Mouse (Mus musculus): Measurements from ENCODE around the gene Apol9b. TPM values are rescaled to one million over a fixed set of nuclear protein-coding genes. Genes with fewer than 3 reads are reported as not detected.
"Not testable (repeated sequence)": the region's sequence is repeated elsewhere in the genome, so short reads cannot be mapped to it uniquely, and the experiment has no call there.

The Apol9b gene
- 0.20 TPM in 1 of 2 replicates, not detected in the other for polyA plus RNA-seq (2015; fragmentation: Nextera tagmentation; extraction: Ambion mirVana)

GRCm38 (mm10) chr15:77728739-77729138 is at the start of gene Apol9b:
Gene Apol9b (plus strand): TSS chr15:77729039.
- H3K4me1 ChIP-seq (ENCODE audit: insufficient read depth, low read length); H3K4me2 ChIP-seq (replicated peaks; ENCODE audit: low read depth, low read length); H3K36me3 ChIP-seq (ENCODE audit: insufficient read depth, low read length); H3K27ac ChIP-seq (ENCODE audit: low read length); H3K9ac ChIP-seq (replicated peaks; ENCODE audit: low read length); H3K4me3 ChIP-seq (ENCODE audit: low read length); ATAC-seq (ENCODE audit: low FRiP score, low TSS enrichment); H3K9me3 ChIP-seq (ENCODE audit: low read length); H3K27me3 ChIP-seq (ENCODE audit: insufficient read depth, low read length): not testable (repeated sequence)
- WGBS: no CpG with 5 or more reads among the region's 4 CpGs

- not testable (repeated sequence) for H3K27ac ChIP-seq (ENCODE audit: low read length); H3K4me2 ChIP-seq (replicated peaks; ENCODE audit: low read depth, low read length); H3K4me3 ChIP-seq (ENCODE audit: low read length); ATAC-seq (ENCODE audit: low FRiP score, low TSS enrichment); H3K9me3 ChIP-seq (ENCODE audit: low read length); H3K36me3 ChIP-seq (ENCODE audit: insufficient read depth, low read length); H3K27me3 ChIP-seq (ENCODE audit: insufficient read depth, low read length); H3K4me1 ChIP-seq (ENCODE audit: insufficient read depth, low read length); H3K9ac ChIP-seq (replicated peaks; ENCODE audit: low read length)
- 12% methylated on average over 8 of the region's 11 CpGs for WGBS
Observed at GRCm38 (mm10) chr15:77683944-77684343, 44.9 kb upstream of the Apol9b start.

- not testable (repeated sequence) for H3K36me3 ChIP-seq (ENCODE audit: insufficient read depth, low read length); ATAC-seq (ENCODE audit: low FRiP score, low TSS enrichment); H3K9me3 ChIP-seq (ENCODE audit: low read length); H3K4me1 ChIP-seq (ENCODE audit: insufficient read depth, low read length); H3K27ac ChIP-seq (ENCODE audit: low read length); H3K27me3 ChIP-seq (ENCODE audit: insufficient read depth, low read length)
- peak overlapping the region; percentile 28 for H3K4me3 ChIP-seq (ENCODE audit: low read length)
- peak overlapping the region; percentile 47 for H3K4me2 ChIP-seq (replicated peaks; ENCODE audit: low read depth, low read length)
- 8% methylated on average over 19 of the region's 20 CpGs for WGBS
- peak overlapping the region; percentile 50 for H3K9ac ChIP-seq (replicated peaks; ENCODE audit: low read length)
Observed at GRCm38 (mm10) chr15:77691532-77692311, 37.1 kb upstream of the Apol9b start.

GRCm38 (mm10) chr15:77694687-77695295 is 34.0 kb upstream of the Apol9b start:
- not testable (repeated sequence) for H3K4me1 ChIP-seq (ENCODE audit: insufficient read depth, low read length); H3K9me3 ChIP-seq (ENCODE audit: low read length); H3K27me3 ChIP-seq (ENCODE audit: insufficient read depth, low read length); H3K4me3 ChIP-seq (ENCODE audit: low read length); H3K27ac ChIP-seq (ENCODE audit: low read length); H3K4me2 ChIP-seq (replicated peaks; ENCODE audit: low read depth, low read length); H3K36me3 ChIP-seq (ENCODE audit: insufficient read depth, low read length); ATAC-seq (ENCODE audit: low FRiP score, low TSS enrichment); H3K9ac ChIP-seq (replicated peaks; ENCODE audit: low read length)
- 44% methylated on average over 11 of the region's 15 CpGs for WGBS

- H3K4me3 ChIP-seq (ENCODE audit: low read length); H3K4me1 ChIP-seq (ENCODE audit: insufficient read depth, low read length); H3K9me3 ChIP-seq (ENCODE audit: low read length); ATAC-seq (ENCODE audit: low FRiP score, low TSS enrichment); H3K4me2 ChIP-seq (replicated peaks; ENCODE audit: low read depth, low read length); H3K9ac ChIP-seq (replicated peaks; ENCODE audit: low read length); H3K27ac ChIP-seq (ENCODE audit: low read length); H3K36me3 ChIP-seq (ENCODE audit: insufficient read depth, low read length); H3K27me3 ChIP-seq (ENCODE audit: insufficient read depth, low read length): not testable (repeated sequence)
- WGBS: 83% methylated on average over 4 of the region's 4 CpGs
Observed at GRCm38 (mm10) chr15:77698656-77699055, 30.2 kb upstream of the Apol9b start, which contains the start of gene Apol7e. Gene Apol7e (plus strand): TSS chr15:77698857.

GRCm38 (mm10) chr15:77705306-77705705 is 23.5 kb upstream of the Apol9b start:
- not testable (repeated sequence) for H3K9ac ChIP-seq (replicated peaks; ENCODE audit: low read length); H3K9me3 ChIP-seq (ENCODE audit: low read length); H3K36me3 ChIP-seq (ENCODE audit: insufficient read depth, low read length); H3K4me1 ChIP-seq (ENCODE audit: insufficient read depth, low read length); H3K4me3 ChIP-seq (ENCODE audit: low read length); H3K27ac ChIP-seq (ENCODE audit: low read length); H3K4me2 ChIP-seq (replicated peaks; ENCODE audit: low read depth, low read length); ATAC-seq (ENCODE audit: low FRiP score, low TSS enrichment); H3K27me3 ChIP-seq (ENCODE audit: insufficient read depth, low read length)
- 61% methylated on average over 3 of the region's 3 CpGs for WGBS

GRCm38 (mm10) chr15:77708936-77709335 is 19.9 kb upstream of the Apol9b start:
- ATAC-seq (ENCODE audit: low FRiP score, low TSS enrichment); H3K4me1 ChIP-seq (ENCODE audit: insufficient read depth, low read length); H3K9me3 ChIP-seq (ENCODE audit: low read length); H3K27me3 ChIP-seq (ENCODE audit: insufficient read depth, low read length); H3K4me3 ChIP-seq (ENCODE audit: low read length); H3K36me3 ChIP-seq (ENCODE audit: insufficient read depth, low read length); H3K27ac ChIP-seq (ENCODE audit: low read length); H3K9ac ChIP-seq (replicated peaks; ENCODE audit: low read length); H3K4me2 ChIP-seq (replicated peaks; ENCODE audit: low read depth, low read length): not testable (repeated sequence)
- no CpG with 5 or more reads among the region's 1 CpGs for WGBS

GRCm38 (mm10) chr15:77718240-77718639 is 10.6 kb upstream of the Apol9b start:
- not testable (repeated sequence) for H3K9me3 ChIP-seq (ENCODE audit: low read length); H3K9ac ChIP-seq (replicated peaks; ENCODE audit: low read length); H3K4me1 ChIP-seq (ENCODE audit: insufficient read depth, low read length); H3K27ac ChIP-seq (ENCODE audit: low read length); H3K4me2 ChIP-seq (replicated peaks; ENCODE audit: low read depth, low read length); H3K27me3 ChIP-seq (ENCODE audit: insufficient read depth, low read length); H3K36me3 ChIP-seq (ENCODE audit: insufficient read depth, low read length); H3K4me3 ChIP-seq (ENCODE audit: low read length)
- 33% methylated on average over 2 of the region's 6 CpGs for WGBS
- peak; percentile 71; the same call in 1 of the 2 replicates for ATAC-seq (ENCODE audit: low FRiP score, low TSS enrichment)

GRCm38 (mm10) chr15:77721509-77721908 is 7.3 kb upstream of the Apol9b start:
- H3K4me2 ChIP-seq (replicated peaks; ENCODE audit: low read depth, low read length); H3K36me3 ChIP-seq (ENCODE audit: insufficient read depth, low read length); H3K9ac ChIP-seq (replicated peaks; ENCODE audit: low read length); H3K4me1 ChIP-seq (ENCODE audit: insufficient read depth, low read length); H3K9me3 ChIP-seq (ENCODE audit: low read length); H3K4me3 ChIP-seq (ENCODE audit: low read length); H3K27me3 ChIP-seq (ENCODE audit: insufficient read depth, low read length); H3K27ac ChIP-seq (ENCODE audit: low read length); ATAC-seq (ENCODE audit: low FRiP score, low TSS enrichment): not testable (repeated sequence)
- WGBS: no CpG with 5 or more reads among the region's 3 CpGs

GRCm38 (mm10) chr15:77724208-77724911 is 4.5 kb upstream of the Apol9b start:
- H3K4me1 ChIP-seq (ENCODE audit: insufficient read depth, low read length); H3K9ac ChIP-seq (replicated peaks; ENCODE audit: low read length); H3K9me3 ChIP-seq (ENCODE audit: low read length); H3K4me3 ChIP-seq (ENCODE audit: low read length); H3K27ac ChIP-seq (ENCODE audit: low read length); H3K27me3 ChIP-seq (ENCODE audit: insufficient read depth, low read length); ATAC-seq (ENCODE audit: low FRiP score, low TSS enrichment); H3K4me2 ChIP-seq (replicated peaks; ENCODE audit: low read depth, low read length); H3K36me3 ChIP-seq (ENCODE audit: insufficient read depth, low read length): not testable (repeated sequence)
- WGBS: 14% methylated on average over 2 of the region's 10 CpGs
